Mouse (Mus musculus): ENCODE measurements around the gene Gpr1.
"Not testable (repeated sequence)": the region's sequence is repeated elsewhere in the genome, so short reads cannot be mapped to it uniquely, and the experiment has no call there.

The Gpr1 gene

DNA sequence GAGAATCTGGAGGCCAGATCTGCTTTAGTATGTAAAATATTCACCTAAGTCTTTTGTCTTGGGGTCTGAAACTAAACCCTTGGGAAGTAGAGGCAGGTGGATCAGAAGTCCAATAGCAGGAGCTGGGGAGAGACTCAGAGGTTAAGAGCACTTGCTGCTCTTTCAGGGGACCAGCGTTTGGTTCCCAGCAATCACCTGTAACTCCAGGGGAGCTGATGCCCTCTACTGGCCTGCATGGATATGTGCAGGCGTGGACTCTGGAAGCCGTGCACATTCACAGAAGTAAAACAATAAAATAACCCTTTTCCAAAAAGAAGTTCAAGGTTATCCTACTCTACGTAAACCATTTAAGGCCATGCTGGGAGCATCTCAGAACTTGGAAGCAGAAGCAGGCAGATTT lies 4.9 kb upstream of the Gpr1 start:
- DNase-seq (ENCODE audit: low read depth, low spot score), result no peak

DNA sequence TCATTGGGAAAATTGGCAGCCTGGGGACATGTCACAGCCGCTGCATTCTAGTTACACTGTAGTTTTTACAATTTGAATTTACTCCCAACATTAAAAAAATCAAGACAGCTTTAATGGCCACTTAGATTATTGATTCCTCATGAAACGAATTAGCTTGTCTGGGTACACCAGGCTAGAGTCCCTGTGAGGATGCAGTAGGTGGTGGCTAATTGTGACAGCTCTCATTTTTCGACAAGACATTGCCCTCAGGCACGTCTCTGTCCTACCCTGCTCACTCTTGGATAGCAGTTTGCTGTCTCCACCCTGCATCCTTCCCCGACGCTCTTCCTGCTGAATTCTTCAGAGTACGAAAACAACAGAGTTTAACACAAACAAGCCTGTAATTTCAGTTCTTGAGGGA lies 288 bp upstream of the Gpr1 start:
- no peak for DNase-seq (ENCODE audit: low read depth, low spot score)

DNA sequence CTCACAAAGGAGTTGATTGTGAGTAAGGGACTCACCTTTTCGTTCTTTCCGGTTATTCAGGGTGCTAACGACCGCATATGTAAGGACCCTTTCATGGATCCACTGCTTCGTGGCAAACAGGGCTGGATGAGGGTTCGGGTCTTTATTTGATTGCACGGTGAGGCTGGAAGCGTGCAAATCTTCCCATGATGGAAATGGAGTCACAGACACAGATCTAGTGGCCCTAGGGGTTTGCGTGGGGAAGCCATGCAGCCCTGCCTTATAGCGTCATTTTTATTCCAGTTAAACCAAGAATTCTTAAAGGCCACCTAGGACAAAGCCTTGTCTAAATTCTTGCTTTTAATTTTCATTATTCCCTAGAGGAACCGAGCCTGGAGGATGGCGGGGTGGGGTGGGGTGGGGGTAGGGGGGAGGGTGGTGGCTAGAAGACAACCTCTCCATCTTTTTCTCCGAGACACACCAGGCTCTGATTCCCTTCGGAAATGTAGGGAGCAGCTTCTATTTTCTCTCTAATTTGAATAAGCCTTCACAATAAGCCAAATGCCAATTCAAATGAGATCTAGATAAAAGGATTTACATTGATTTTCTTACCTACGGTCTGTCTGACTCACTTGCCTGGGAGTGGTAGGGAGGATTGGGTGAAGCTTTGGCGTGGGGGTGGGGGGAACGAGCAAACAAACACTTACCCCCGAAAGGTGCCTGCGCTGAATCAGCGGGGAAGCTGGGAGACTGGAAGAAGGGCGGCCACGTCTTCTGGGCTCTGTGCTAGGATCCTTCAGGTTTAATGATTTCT lies 669 bp downstream of the Gpr1 start:
- DNase-seq (ENCODE audit: low read depth, low spot score), result no peak

DNA sequence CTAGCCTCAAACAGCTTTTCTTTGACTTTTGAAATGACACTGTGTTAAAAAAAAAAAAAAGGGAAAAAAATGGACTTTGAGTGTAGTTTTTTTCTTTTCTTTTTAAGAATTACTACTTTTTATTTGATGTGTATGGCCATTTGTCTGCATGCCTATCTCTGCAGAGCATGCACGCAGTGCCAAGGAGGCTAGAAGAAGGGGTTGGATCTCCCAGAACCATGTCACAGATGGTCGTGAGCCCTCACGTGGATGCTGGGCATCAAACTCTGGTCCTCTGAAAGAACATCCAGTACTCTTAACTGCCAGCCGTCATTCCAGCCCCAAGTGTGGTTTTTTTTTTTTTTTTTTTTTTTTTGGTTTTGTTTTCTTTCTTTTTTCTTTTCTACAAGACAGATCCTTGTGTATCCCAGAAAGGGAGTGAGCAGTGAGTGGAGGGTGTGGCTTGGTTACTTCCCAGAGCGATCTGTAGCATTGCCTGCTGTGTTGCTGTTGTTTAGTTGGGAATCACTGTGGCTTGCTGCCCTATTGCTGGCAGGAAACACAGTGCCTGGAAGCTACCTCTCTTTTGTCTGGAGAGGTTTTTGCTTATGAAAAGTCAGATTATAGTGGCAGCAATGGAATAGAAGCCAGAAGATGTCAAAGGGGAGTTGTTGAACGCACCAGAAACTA lies 4.3 kb downstream of the Gpr1 start:
- DNase-seq (ENCODE audit: low read depth, low spot score), result no peak

DNA sequence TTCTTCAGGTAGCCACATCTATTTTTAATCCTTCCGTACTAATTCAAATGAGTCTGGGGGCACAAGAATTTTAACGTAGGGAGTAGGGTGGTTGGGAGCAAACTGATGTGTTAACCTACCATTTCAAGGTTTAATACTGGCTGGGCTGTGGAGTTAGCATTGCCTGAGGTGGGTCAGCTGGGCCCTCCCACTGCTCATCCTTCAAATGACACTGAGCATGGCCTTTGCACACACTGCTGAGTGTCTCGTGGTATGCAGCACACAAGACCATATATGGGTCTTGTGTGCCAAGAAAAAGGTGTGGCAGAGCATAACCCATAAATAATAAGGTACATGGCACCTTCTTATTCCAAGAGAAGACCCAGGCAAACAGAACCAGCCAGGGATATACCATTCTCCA lies 6.7 kb downstream of the Gpr1 start:
- DNase-seq (ENCODE audit: low read depth, low spot score), result no peak

DNA sequence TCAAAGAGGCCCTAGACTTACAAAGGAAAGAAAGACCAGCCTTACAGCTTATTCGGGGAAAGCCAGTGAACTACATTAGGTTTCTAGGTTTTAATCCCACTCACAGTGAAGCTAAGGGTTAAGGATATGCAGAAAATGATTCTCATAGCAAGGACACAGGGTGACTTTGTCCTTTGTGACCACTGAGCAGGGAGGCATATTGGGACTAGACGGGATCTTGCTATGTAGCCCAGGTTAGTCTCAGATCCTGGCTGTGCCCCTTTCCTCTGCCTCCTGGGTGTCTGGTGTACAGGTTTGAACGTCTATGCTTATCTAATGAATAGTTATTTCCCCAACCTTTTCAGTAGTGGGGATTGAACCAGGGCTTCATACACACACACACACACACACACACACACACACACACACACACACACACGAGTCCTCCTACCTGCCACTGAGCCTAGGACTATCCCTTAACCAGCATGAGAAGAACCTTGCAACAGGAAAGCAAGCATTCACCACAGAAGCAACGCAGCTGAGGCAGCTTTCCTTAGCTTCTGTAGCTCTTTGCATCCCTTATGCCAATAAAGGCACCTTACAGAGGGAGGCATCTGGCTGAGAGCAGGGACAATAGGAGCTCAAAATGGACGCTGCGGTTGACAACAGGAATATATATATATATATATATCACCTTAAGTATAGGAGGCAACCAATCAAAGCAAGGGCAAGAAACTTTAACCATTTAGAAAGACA lies 9.5 kb downstream of the Gpr1 start:
- DNase-seq (ENCODE audit: low read depth, low spot score), result no peak

DNA sequence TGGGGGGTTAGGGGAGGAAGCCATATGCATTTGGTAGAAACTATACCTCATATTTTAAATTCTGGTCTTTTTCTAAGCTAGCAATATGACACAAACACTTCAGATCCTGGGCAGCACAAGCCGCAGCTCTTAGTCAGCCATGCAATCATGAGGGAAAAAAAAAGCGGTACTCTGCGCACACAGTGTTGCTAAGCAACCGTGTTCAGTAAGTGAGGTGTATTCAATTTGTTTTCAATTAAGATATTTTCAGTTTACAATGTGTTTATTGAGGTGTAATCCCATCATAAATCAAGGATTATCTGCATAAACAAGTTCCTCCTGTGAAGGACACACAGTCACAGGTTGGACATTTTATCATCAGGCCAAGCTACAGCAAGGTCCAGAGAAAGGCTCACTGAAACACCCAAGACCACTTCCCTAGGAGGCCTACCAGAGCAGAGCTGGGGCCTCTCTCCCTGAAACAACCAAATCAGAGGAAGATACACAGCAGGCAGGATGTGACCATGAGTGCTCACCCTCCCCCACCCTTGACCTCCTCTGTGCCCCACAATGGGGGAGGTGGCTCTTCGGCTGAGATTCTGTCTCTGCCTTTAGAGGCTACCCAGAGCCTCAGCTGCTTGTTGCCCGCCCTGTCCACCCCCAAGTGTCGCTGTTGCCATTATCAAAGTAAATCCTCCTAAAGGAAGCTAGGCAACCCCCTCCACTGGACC lies 10.2 kb downstream of the Gpr1 start:
- peak; percentile 34 for DNase-seq (ENCODE audit: low read depth, low spot score)

DNA sequence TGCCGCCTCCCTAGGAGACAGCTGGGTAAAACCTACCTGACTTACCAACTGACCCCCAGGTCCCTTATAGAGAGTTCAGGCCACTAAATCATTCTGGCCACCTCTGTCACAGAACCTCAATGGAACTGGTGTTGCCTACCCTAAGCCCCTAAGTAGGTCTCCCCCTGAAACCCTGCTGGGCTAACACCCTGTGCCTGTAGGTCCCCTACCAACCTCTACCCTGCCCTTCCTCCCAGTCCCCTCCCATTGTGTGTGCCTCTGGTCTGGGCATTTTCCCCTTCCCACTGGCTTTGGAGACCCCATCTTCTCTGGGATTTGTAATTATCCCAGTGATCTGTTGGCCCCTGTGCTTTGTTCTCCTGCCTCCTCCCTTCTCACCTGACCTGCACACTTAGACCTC lies 10.9 kb downstream of the Gpr1 start:
- no peak for DNase-seq (ENCODE audit: low read depth, low spot score)

DNA sequence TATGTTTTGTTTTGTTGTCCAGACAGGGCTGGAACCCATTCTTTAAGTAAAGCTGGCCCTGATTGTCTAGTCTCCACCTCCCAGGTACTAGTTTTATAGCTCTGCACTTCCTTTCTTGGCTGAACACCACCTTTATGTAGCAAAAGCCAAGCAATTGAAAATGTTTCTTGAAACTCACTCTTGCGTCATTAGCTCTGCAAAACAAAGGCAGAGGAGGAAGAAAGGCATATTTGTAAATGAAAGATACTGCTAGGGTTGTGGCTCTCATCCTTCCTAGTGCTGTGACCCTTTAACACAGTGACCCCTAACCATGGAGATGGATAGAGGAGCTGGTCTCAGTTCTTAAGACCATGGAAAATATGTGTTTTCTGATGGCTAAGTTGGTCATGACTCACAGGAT lies 12.7 kb downstream of the Gpr1 start:
- DNase-seq (ENCODE audit: low read depth, low spot score), result no peak

DNA sequence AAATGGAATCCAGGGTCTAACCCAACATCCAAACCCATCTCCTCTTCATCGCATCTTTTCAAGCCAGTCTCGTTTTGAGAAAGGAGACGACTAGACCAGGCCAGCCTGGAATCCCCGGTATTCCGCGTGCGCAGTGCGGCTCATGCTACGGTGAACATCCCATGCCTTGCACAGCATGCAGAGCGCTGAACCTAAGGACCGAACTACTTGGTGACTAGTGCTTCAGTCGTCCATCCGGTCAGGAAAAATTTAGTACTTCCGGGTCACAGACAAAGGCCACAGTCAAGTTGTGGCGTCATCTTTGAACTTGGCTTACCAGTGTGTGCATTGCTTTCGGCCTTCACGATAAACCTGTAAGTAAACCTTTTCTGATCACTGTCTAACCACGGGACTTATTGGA lies 14.0 kb downstream of the Gpr1 start:
- DNase-seq (ENCODE audit: low read depth, low spot score), result no peak

DNA sequence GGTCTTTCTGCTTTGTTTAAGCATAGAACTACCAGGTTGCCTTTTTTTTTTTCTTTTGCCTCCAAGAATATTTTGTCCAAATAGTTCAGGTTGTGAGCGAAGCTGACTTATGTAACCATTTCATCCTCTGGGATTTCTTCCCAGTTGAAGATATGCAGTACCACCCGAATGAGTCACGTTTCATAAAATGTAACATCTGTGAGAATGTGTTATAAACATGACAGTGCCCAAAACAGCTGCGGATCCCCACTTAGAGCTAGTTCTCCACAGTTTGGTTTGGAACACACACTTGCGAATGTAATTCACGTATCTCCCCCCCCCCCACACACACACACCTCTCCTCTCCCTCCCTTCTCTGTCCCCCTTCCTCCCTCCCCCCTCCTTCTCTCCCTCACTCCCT lies 15.0 kb downstream of the Gpr1 start:
- no peak for DNase-seq (ENCODE audit: low read depth, low spot score)

DNA sequence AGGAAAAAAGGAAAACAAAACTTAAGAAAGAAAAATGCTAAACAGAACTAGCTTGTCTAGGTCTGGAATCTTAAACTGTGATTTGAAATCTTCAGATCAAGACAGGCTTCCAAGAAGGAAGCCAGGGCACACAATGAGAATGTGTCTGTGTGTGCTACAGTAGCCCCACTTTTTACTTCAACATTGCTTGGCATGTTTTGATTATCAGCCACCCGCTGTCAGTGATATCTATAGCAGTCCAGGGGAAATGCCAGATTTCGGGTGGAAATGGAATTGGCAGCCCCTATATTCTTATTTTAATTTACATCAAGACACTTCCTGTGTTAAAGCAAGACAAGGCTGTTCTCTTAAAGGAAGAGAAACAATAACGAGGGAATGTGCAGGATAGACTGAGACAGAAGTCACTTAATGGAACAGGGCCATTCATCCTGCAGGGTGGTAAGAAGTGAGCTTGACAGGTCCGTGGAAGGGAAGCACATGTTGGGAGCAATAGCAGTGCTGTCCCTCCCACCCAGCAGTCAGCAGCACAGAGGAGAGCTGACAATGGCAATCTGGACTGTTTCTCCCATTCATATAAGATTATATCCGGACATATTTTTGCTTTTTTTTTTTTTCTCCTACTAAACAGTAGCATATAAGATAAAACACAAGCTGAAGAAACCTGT lies 18.4 kb downstream of the Gpr1 start:
- DNase-seq (ENCODE audit: low read depth, low spot score), result no peak

DNA sequence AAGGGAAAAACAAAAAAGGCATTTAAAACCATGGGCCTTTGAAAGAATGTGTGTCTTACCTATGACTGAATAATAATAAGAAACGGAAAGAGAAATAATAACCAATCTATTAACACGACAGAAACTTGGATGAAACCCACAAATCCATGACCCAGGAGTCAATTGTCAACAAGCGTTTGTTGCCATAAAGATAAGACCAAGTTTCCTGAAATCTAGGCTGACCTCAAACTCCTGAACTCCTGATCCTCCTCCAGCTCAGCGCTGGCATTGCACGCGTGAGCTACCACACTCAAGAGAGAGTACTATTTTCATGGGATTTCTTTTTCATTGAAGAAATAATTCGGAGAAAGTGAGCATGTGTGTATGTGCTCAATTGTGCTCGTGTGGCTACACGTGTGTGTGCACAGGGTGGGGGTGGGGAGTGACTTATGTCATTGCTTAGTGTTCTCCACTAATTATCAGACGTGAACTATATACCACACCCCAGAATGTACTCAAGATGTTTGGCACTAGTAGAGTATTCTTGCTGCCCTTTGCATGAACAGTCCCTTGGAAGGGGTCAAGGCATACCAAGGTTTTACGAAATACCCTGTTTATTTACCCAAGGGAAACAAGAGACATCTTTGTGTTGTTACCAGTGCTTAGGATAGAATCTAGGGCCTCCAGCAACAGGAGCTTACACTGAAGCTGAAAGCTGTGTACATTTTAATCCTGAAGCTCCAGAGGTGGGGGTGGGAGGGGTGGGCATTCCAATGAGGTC lies 21.9 kb downstream of the Gpr1 start:
- DNase-seq (ENCODE audit: low read depth, low spot score), result no peak

DNA sequence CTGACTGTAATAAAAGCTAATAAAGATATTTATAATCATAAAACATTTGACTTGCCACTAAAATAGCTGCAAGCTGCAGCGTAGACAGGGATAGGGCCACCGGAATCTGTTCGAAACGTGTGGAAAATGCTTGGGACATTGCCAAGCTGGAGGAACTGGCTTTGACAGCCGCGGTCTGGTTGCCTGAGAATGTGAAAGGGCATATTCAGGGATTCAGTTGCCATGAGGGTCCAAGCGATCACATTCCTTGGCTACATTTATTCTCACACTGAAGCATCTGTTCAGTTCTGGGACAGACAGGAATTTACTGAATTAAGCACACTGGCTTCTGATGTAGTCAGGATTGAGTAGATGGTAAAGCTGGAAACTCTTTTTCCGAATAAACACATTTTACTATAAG lies 23.5 kb downstream of the Gpr1 start:
- no peak for DNase-seq (ENCODE audit: low read depth, low spot score)

DNA sequence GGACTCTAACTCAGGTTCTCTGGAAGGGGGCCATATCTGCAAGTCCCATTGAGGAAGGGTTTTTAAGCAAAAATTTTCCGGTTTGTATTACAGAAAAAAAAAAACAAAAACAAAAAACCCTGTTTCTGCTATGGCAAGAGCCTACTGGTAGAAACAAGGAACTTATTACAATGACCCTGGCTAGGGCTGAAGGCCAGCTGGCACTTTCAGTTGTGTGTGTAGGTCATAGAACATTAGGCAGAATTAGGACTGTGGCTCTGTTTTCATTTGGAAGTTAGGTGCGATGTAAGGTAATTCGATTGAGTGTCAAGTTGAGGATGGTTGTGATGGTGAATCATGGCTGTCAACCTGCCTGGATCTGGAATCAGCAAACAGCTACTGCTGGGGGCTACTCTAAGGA lies 25.8 kb downstream of the Gpr1 start:
- DNase-seq (ENCODE audit: low read depth, low spot score), result no peak

DNA sequence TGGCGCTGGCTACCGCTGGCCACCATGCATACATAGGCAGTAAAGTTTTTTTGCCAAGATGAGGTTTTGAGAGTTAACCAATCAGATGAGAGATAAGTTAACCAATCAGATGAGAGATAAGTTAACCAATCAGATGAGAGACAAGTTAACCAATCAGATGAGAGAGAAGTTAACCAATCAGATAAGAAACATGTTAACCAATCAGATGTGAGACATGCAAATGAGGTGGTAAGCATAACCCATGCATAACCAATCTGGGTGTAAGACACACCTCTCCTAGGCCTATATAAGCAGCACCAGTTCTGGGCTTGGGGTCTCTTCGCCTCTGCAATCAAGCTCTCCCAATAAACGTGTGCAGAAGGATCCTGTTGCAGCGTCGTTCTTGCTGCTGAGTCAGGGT lies 28.9 kb downstream of the Gpr1 start:
- DNase-seq (ENCODE audit: low read depth, low spot score), result not testable (repeated sequence)

DNA sequence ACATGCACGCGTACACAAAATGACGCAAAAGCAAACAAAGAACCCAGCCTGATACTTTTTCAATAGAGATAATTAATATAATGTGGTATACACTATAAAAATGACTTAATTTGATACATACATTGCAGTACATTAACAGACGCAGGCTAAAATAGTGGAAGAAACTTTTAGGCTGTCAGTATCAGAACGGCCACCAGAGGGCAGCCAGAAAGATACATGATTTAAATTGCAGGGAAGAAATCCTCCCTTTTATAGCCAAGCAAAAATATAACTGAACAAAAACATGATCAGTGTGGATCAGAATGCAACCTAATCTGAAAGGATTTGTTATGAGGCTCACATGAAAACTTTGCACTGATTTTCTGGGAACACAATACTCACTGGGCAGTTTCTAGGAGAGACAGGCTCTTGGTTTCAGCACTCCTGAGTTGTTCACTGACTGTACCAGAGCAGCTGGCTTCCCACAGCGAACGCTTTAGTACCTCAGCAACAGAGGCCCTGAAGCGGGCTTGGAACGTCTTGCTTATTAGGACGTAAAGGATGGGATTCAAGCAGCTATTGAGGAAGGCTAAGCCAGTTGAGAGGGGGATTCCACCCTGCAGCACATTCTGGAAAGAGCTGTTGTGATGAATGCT lies 31.6 kb downstream of the Gpr1 start:
- DNase-seq (ENCODE audit: low read depth, low spot score), result peak; percentile 52

DNA sequence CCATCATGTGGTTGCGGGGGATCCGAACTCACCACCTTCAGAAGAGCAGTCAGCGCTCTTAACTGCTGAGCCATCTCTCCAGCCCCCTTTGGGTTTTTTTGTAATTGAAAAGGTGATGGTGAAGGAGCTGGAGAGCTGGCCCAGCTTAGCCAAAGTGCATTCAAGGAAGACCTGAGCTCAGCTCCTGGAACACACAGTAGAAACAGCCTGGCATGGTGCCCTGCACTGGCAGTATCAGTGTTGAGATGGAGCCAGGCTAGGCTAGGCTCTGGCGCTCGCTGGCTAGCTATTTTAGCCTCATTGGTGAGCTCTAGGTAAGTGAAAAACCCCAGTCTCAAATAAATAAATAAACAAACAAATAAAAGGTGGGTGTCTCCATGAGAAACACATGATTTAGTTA lies 32.1 kb downstream of the Gpr1 start:
- no peak for DNase-seq (ENCODE audit: low read depth, low spot score)

DNA sequence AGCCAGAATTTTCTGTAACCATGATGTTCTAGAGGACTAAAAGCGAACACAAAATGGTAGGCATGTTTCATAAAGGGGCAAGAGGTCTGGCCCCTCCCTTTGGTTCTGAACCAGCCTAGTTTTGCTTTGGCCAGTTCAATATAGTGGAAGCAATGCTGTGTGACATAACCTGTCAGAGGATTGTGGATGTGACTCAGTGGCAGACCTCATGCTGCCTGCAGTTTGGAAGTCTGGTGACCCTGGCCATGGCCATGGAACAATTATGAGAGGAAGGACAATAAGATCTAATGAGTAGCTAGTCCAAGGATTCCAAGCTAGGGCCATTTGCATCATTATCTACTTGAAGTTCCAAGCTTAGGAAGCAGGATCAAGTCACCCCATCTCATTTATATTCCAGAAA lies 32.9 kb downstream of the Gpr1 start:
- no peak for DNase-seq (ENCODE audit: low read depth, low spot score)

DNA sequence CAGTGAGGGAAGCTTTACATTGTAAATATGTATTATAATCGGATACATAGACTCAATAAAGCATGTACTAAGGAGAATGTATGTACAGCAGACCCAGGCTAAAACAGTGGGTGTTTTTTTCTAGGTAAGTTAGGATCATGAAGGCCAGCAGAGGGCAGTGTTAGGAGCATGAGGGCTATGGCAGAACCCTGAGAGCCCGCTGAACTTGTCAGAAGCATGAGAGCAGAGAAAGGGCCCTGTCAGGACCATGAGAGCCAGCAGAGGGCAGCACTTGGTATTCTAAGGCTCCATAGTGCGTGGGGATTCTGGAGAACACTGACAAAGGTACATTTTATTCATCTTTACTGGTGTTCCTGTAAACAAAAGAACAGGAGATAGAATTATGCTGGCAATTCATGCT lies 33.3 kb downstream of the Gpr1 start:
- peak; percentile 97 for DNase-seq (ENCODE audit: low read depth, low spot score)

All from forelimb bud, embryonic 11.5 days (tissue).